Mouse (Mus musculus): ENCODE measurements at regions not wholly inside any gene's neighbourhood (a gene's known extent, or its start where the extent isn't known, plus 50 kb on each side); places are given as distances from the start of the nearest gene placed in this dataset.

DNA sequence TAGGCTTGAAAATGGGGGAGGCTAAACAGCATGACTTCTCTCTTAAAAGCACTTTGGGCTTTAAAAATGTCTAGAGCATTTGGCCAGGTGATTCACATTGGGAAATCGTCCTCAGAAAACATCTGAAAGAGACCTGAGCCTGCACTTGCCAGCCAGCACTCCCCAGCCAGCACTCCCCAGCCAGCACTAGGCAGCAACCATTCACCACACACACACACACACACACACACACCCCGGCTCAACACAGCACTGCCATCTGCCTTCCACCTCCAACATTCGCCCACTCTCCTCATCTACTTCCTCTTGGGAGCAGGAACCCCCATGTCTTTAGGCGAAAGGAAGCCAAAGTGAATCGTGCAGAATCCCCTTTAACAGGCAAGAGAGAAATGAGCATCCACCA lies 85.4 kb downstream of the Atp23 start:
- no peak for DNase-seq (ENCODE audit: low spot score in 2 of 2)

DNA sequence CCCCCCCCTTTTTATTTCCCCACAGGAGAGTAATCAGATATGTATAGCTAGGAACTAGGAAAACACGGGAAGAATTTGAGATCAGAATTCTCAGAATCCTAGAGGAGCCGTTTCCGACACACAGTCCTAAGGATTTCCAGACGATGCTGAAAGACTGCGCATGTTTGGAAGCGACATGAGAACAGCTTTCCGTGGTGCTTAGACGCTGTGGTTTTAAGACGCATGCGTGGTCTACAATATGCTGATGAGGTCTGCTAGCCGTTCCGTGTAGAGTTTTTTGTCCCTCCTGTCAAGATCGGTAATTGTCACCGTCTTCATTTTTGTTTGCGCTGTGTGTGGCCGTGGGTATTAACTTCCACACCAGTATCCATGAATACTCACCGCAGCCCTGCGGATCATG lies 86.2 kb downstream of the Atp23 start:
- DNase-seq (ENCODE audit: low spot score in 2 of 2): no peak

DNA sequence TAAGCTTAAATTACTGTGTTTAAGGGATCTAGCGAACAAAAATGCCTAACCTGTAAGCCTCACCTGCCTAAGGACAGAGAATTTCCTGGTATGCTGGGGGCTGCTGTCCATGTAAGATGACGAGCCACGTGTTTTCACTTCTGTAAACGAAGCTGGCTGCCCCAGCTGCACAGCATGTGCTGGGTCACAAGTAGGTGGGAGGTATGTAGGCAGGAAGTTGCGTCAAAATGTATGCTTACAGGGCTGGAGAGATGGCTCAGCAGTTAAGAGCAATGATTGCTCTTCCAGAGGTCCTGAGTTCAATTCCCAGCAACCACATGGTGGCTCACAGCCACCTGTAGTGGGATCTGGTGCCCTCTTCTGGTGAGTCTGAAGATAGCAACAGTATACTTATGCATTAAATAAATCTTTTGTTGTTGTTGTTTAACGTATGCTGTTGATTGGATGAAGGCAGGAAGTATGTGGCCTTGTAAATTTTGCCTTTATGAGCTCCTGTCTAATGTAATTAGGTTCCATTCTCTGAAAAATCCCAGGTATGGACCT lies 88.0 kb downstream of the Atp23 start:
- no peak for DNase-seq (ENCODE audit: low spot score in 2 of 2)

DNA sequence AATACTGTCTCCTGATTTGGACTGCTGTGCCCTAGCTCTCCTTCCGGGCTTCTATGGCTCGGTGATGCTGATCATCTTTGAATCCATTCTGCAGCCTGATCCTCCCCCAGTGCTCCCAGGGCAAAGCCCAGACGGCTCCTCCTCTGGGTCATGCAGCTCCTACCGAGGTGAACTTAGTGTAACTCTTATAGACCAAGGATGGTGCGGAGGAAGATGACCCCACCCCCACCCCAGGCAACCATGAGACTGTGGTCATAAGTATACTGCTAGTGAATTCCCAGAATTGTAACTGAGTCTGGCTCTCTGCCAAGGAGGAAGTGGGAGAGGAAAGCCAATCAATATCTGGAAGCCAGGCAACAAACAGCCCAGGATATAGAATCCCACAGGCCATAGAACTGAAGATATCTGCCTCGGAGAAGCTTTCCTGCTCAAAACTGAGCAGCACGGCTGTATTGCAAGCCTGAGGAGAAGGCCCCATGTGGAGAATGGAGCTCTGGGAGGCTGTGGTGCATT lies 88.9 kb downstream of the Atp23 start:
- no peak for DNase-seq (ENCODE audit: low spot score in 2 of 2)

GRCm38 (mm10) chr10:126810346-126811095 lies 90.6 kb downstream of the Atp23 start:
- no peak for DNase-seq (ENCODE audit: low spot score in 2 of 2)

- DNase-seq (ENCODE audit: low spot score in 2 of 2): no peak
These were observed 91.6 kb downstream of the Atp23 start for GRCm38 (mm10) chr10:126809587-126809986.

GRCm38 (mm10) chr10:126806881-126807280 lies 94.3 kb downstream of the Atp23 start:
- no peak for DNase-seq (ENCODE audit: low spot score in 2 of 2)

- DNase-seq (ENCODE audit: low spot score in 2 of 2): no peak
These were observed 98.4 kb downstream of the Atp23 start for GRCm38 (mm10) chr10:126802732-126803131.

DNA sequence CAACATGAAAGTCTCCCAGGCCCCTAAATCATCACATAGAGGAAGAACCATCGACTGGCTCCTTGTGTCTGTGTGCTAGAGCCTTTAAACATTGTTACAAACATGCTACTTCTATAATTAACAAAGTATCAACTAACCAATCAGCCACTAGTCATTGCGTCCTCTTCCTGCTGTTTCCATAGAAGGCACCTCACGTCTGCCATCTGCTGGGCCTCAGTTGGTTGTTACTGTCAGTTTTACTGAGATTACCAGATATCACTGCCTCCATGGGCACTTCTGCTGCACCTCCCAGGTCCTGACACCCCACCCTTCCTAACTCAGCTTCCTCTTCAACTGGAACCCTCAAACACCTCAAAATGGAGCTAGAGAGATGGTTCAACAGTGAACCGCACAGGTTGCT lies 101.8 kb downstream of the Atp23 start:
- DNase-seq (ENCODE audit: low spot score in 2 of 2): no peak

DNA sequence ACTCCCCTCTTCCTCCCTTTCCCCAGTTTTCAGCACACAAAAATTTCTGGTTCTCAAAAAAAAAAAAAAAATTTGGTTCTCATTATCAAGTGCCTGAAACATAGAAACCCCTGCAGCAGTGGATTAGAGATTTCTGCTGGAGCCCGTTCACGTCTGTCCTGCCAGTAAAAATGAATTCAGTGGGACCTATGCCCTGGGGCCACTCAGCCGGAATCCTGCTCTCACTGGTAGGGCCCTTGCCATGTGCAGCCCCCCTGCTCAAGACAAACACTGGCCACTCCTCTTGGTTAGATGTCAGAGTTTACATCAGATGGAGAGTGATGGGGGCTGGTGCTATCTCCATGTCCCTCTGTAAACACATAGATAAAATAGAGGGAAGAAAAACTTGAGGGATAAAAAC lies 108.0 kb downstream of the Atp23 start:
- DNase-seq (ENCODE audit: low spot score in 2 of 2): no peak

DNA sequence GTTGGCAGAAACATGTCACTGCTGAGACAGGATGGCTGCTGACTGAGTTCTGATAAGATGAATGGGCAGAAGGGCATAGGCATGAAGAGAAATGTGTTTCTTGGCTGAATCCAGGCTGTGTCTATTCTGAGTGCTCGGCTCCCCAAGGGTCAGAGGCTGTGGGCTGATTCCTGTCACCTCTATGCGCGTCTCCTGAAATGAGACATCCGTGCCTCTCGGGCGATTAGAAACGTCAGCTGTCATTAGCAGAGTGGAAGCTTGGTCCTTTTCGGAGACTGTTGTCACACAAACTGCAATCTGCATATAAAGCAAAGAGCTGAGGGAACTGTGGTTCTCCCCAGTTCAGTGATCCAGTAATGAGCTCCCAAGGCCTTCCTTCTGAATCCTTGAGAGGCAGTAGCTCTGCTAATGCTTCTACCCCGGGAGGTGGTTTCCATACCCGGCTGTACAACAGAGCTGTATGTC lies 108.8 kb downstream of the Atp23 start:
- DNase-seq (ENCODE audit: low spot score in 2 of 2): no peak

- no peak for DNase-seq (ENCODE audit: low spot score in 2 of 2)
These were observed 112.9 kb downstream of the Atp23 start for GRCm38 (mm10) chr10:126788277-126788676.

DNA sequence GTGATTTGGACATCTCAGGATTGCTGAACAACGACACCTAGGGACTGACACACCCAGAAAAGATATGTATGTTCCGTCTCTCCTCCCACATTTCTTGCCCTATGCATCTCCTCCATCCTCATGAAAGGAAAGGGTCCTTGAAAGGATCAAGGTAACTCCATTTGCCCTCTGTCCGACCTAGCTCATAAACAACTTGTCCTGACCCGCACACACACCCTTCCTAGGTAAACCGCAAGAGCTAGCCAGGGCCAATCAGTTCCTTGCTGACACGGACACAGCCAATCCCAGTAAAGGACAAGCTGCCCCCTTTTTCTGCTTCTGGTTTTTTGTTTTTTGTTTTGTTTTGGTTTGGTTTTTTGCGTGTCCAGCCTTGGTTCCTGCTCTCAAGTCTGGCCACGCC lies 118.0 kb downstream of the Atp23 start:
- DNase-seq (ENCODE audit: low spot score in 2 of 2): no peak

DNA sequence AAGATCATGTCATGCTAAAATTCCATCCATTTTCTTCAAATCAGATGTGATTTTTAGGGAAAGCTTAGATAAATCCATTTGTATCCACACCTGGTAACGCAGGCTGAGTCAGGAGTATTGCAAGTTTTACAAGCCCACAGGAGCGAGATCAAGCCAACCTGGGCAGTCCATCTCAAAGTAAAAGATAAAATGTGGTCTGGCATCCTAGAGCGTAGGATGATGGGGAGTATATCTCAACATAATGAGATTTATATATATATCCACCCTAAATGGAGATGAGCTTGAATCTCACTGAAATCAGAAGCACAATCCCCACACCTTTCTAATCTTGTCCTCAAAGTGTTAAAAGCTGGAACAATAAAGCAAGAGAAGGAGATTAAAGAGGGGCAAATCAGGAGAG lies 124.6 kb downstream of the Atp23 start:
- DNase-seq (ENCODE audit: low spot score in 2 of 2): no peak

GRCm38 (mm10) chr10:126775946-126776345 lies 125.2 kb downstream of the Atp23 start:
- DNase-seq (ENCODE audit: low spot score in 2 of 2): no peak

- no peak for DNase-seq (ENCODE audit: low spot score in 2 of 2)
These were observed 130.6 kb downstream of the Atp23 start for GRCm38 (mm10) chr10:126770446-126771020.

GRCm38 (mm10) chr10:126765648-126766047 lies 135.5 kb downstream of the Atp23 start:
- no peak for DNase-seq (ENCODE audit: low spot score in 2 of 2)

DNA sequence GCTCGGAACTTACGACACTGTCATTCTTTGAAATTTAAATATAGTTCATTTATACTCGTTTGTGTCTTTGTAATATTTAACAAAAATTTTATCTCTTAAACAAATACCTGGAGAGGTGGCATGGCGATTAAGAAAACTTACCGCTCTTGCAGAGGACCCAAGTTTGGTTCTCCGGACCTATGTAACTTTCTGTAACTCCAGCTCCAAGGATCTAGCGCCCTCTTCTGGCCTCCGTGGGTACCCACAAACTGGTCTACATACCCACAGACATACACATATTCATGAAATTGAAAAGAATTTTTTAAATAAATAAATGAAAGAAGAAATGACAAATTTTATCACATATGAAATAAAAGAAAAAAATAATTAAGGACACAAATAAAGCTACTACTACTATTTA lies 136.4 kb downstream of the Atp23 start:
- no peak for DNase-seq (ENCODE audit: low spot score in 2 of 2)

DNA sequence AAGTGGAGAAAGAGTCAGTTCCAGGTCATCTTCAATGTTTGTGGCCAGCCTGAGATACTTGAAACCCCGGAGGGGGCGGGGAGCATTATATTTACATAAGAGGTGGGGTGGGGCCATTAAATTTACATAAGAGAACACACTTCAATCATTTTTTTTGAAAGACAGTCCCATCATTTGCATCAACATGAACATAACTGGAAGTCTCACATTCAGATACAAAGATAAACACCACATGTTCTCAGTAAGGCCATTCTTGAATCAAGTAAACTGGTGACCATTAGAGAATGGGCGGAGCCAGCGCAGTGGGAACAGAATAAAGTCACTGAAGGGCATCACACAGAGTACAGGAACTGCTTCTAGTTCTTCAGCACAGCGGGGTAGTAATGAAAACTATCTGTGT lies 137.2 kb downstream of the Atp23 start:
- DNase-seq (ENCODE audit: low spot score in 2 of 2): no peak

DNA sequence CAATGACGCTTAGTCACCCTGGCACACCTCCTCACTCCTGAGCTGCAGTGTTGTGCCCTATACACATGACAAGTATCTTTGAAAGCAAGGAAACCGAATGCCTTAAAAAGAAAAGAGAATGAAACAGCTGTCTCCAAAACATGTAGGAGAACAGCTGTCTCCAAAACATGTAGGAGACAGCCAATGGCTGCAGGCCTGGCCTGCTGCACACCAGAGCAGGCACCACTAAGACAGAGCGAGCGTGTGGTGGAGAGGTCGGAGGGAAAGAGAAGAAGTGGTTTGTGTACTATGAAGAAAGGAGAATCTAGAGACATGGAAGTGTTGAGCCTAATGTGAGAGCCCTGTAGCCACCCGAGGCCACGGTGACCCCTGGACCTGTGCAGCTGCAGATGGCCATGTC lies 142.5 kb downstream of the Atp23 start:
- DNase-seq (ENCODE audit: low spot score in 2 of 2): no peak

DNA sequence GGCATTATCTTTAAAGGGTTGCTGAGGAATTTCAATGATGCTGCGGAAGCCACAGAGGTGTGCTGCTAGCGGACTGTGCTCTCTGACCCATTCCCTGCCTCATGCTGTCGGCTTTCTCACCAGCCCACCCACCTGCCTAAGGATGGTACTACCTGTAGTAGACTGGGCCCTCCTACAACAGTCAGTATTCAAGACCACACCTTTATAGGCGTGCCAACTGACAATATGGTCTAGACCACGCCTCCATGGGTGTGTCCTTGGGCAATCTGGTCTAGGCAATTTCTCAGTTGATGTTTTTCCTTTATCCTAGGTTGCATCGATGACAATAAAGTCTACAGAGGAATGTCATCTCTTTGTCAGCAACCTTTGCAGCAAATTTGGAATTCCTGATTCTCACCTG lies 148.0 kb downstream of the Atp23 start:
- no peak for DNase-seq (ENCODE audit: low spot score in 2 of 2)

DNA sequence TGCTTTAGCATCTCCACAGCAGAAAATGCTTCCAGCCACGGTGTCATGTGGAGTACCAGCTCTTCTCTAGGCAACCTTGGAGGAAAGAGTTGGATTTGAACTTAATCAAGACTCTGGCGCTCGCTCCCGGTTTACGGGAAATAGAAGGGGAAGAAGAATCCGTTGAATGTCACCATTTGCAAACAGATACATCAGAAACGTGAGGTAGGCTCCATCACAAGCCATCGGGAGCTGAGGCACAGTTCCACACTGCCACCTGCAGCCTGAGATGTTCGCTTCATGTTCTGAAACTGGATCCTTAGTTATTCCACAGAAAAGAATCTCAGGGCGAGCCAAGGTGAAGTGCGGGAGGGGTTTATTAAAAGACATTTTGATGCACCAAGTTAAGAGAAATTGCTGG lies 148.5 kb downstream of the Atp23 start:
- DNase-seq (ENCODE audit: low spot score in 2 of 2): no peak
